Mouse (Mus musculus) CH12F3 (cell line): Measurements from ENCODE around the gene 4933407L21Rik.

Source experiments
- in situ Hi-C: fragments of 300-500 bp; cut with MboI; formaldehyde crosslinking; loops from 2 replicates; pipeline ENCODE4 v1.14.3; 2020; ENCODE audit warnings: low sequenced_read_pairs

Gene 4933407L21Rik

DNA sequence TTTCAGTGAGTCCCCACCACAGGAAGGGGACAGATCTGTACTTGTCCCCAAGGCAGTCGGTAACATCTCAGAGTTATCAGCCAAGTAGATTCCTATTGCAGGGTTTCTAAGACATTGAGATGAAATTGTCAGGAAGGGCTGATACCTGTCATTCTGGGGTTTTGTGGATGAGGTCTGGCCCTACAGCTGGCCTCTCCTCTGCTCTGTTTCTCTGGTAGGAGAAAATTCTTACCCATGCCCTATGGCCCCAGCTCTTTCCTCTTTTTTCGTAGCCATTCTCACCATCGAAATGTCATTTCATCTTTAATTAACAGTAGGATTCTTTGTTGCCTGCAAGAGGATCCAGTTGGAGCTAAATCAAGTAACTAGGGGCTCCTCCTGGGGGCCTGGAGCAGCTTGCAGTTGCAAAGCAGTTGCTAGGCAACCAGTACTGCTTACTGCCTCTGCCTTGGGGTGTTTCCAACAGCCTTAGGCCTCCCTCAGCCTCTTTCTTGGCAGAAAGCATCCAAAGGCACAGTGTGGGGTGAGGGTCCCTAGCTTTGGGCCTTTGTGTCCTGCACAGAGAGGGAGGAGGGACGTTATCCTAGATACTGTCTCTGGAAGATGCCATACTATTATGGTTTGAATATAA, at the start of gene 4933407L21Rik:
Gene 4933407L21Rik (plus strand): TSS at position 427 of the 631 bp plus-strand sequence.
- in situ Hi-C loops = no loop called here

DNA sequence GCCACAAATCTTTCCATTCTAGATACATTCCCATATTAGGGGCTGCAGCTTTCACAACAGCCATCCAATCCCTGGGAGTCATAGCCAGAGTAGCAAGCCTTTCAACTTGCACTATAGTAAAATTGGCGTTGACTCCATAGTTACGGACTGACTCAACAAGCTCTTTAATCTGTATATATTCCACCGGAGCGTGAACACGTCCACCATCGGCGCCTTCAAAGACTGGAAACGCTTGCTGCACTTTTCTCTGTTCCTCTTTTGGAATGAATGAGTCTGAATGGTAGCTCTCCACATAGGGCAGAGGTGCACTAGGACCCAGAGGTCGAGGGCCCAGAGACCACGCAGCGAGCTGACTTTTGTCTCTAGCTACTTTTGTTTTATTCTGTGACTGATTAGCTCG, 46.3 kb upstream of the 4933407L21Rik start:
- in situ Hi-C loops = no loop called here

DNA sequence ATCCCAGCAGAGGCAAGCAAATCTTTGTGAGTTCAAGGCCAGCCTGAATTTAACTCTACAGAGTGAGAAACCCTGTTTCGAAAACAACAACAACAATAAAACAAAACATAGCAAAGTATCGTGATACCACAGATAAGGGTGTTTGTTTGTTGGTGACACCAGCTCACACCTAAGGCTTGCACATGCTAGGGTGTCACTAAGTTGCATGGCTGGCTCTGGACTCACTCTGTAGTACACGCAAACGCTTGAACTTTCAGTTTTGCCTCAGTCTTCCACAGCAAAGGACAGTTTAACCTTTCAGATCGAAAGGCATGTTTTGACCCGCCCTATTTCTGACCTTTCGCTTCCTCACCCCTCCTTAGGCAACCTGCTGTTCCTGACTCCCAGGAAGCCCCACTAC, 41.1 kb upstream of the 4933407L21Rik start:
- in situ Hi-C loops = no loop called here

DNA sequence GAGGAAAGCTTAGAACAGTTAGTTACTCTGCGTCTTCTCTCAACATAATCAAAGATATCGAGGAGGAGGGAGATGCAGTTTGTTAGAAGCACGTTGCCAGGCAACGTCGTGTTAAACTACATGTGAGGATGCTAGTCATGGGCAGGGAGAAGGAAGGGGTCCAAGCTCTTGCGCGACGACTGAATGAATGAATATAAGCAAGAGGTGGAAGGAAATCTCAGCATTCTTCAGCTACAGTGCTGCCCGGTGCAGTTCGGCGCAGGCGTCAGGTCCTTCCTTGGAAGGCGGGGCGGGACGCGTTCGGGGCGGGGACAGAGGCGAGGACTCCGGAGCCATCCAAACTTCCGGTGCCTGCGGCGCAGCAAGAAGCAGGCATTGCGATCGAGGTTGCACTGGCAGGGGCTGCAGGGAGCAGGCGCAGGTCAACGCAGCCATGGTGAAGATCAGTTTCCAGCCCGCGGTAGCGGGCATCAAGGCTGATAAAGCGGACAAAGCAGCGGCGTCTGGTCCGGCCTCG, 34.0 kb upstream of the 4933407L21Rik start, which contains the start of gene Itm2c:
Gene Itm2c (plus strand): TSS at position 51 of the 517 bp plus-strand sequence.
- in situ Hi-C loops = no loop called here

DNA sequence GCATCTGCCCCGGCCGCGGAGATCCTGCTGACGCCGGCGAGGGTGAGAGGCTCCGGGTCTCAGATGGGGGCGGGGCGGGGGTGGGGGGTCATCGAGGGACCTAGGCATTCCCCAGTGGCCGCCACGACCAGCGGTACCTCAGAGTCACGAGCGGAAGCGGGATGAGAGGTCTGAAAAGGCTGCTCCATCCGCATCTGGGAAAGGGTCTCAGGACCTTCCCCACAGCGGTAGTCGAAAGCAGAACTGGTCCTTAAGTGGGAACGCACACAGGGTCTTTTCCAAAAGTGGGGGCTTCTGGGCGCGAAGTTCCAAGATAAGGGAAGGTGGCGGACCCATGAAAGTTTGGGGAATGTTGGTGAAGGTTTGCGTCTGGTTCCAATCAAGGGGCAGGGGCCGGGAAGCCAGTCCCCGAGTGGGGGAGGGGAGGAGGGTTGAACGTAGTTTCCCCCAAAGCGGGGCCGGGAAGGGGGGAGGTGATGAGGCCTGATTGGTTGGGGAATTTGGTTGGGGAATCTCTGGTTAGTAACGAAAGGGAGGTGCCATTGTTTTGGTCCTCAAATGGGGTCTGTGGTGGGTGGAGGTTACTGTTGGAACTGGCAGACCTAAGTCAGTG, 33.4 kb upstream of the 4933407L21Rik start:
- in situ Hi-C loops = no loop called here

DNA sequence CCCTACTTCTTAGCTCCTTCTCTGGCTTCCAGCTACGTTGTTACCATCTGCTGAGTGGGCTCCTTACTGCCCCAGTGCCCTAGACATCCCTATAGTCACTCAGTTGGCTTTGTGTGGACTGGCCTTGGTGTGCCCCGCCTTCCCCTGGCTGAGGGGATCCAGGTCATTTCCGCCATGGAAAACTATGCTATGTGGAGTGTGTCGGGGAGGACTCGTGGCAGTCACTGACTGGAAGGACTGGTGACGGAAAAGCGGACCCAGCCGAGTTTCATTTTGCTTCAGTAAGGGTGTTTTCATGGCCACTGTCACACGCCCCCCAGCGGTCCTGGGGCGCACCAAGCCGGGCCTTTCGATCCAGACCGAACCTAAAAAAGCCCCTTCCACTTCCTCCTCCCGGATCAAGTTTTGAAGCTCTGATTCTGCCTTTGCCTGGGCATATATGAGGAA, 32.9 kb upstream of the 4933407L21Rik start:
- in situ Hi-C loops = no loop called here

DNA sequence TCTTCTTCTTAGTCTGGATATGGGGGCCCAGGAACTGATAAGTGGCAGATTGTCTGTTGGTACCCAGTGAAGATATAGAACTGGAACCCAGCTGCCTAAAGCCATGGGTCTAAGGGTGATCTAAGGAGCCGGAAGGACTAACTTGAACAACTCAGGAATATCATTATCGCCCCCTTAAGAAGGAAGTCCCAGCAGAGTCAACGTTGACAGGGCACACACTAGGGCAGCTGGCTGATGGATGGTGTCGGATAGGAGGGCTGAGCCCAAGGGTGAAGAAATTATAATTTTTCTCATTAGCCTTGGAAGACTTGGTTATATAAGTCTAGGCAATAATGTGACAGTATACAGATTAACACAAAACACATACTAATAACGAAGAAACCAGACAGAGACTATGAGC, 32.2 kb upstream of the 4933407L21Rik start:
- in situ Hi-C loops = no loop called here

DNA sequence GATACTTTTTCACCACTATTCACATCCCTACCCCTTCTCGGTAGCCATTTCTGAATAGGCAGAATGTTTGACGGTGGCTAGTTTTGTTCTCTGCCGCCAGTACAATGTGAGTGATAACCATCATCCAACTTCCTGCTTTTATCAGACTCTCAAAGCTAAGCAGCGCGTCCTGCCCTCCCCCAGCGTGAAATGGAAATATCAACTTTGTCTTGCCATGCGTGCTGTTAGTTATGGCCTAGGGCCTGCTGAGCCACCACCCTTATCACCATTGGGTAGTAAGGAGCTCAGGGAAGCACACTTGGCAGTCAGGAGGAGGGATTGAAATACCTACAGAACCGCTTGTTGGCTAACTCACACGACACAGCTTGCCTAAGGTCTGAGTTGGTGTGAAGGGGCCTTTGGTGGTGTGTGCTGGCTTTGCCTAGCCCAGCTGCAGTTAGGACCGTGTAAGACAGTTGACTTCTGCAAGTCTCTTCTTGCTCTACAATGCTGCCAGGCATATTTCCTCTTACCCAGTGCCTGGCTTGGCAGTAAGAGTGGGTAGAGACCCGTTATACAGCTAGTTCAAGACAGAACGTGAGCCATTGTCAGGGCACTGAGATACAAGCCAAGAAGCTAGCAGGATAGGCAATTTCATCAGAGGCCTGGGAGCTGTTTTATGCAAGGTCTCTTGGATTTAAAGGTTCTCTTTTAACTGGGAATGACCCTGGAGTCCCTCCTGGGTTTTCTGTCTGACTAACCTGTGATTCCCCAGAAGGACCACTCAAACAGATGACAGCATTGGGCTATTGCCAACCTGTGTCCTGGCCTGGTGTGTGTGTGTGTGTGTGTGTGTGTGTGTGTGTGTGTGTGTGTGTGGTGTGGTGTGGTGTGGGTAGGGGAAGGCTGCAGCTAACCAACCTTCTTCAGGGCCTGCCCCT, 31.2 kb upstream of the 4933407L21Rik start:
- in situ Hi-C loops = no loop called here

DNA sequence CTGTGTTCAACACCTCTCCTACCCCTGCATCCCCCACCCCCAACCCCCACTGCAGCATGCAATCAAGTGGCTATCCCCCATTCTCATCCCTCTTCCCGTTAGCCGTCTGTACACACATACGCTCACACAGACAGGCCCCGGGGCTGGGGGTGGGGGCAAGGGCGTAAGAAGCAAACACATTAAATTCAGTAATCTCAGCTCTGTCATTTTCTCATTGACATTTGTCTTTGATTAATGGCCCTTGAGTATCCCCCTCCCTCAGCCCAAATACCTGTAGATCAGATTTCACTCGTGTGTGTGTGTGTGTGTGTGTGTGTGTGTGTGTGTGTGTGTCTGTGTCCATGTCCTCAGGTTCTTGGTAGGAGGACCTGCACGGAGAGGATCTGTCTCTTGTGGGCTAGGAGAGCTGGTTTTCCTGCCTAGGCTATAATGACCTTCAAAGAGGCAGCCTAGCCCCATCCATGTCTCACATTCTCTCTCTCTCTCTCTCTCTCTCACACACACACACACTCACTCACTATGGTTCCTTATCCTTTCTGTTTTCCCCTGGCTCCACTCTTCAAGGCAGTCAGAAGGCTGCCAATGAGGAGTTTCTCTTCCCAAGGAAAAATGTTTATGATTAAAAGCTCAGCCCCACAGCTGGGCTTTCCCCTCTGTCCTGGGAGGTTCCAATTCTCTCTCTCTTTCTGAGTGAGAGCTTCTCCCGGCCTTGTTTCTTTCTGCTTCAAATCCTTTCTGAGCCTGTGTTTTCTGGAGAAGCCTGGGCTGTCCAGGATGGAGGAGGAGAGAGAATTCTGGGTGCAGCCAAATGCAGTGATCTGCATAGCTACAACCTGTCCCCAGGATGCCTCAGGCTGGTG, 30.2 kb upstream of the 4933407L21Rik start:
- in situ Hi-C loops = no loop called here

DNA sequence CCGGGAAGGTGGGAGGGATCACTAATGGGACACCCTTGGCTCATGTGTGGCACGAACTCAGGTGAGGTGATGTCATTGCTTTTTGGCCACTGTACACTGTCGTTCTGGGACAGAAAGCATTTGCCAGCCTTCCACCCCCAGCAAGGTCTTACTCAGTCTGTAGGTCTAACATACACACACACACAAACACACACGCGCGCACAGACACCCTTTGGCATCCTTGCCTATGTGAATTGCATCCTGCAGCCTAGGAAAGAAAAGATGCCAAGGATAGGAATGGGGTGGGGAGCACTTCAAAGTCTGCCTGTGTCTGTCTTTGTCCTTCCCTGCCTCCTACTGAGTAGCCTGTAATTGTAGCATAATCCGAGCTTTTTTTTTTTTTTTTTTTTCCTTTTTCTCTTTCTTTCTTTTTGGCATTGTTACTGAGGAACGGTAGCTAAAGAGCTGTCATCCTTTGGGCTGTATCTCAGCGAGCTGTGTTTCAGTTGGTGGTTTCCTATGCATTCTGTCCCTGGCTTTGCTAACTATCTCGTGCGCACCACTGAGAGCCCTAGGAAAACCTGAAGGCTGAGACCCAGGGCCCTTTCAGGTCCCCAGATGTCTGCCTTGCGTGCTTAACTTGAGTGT, 29.4 kb upstream of the 4933407L21Rik start:
- in situ Hi-C loops = no loop called here

DNA sequence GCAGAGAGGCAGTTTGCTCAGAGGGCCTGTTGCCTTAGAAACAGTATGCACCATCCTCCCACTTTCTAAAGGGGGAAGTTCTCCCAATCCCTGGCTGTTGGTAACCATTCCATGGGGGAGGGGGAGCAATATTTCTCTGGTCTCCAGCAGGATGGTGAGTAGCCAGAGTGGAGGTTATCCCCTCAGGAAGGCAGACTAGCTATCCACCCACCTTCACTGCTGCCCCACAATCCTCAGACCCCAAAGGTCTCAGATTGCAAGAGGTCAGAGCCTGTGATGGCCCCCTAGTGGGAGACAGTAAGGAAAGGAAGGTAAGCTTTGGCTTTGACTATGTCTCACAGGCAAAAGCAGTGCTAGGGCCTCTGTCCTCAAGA, 28.9 kb upstream of the 4933407L21Rik start:
- in situ Hi-C loops = no loop called here

DNA sequence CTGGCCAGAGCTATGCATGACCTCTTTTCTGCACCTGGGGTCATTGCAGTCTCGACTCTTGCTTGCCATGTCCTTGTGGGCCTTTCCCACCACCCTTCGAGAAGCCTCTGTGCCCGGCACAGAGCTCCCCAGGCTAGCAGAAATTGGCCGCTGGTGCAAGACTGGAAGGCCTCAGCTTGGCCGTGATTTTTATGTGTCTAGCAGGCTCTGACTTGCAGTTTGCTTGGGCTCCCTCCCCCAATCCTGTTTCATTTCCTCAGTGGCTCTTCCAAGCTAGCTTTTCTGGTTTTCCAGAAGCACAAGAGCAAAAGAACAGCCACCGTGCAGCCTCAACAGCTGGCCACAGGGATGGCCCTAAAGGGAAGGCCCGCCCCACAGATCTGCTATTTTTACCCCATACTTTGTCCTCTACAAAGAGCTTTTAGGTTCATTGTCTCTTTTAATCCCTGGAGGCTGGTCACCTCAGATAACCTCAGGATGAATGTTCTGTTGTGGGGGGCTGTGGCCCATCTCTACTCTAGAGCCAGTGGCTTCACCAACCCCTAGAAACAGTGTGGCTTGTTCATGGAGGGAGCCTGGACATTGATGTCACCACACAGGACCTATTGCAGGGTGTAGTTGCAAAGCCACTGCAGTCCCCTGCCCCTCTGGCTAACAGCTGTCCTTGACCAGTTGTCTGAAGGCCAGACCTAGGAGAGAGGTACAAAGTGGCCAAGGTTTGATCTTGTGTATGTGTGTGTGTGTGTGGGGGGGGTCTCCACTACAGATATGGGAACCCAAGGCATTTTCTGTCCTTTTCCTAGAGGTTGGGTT, 27.6 kb upstream of the 4933407L21Rik start:
- in situ Hi-C loops = no loop called here

DNA sequence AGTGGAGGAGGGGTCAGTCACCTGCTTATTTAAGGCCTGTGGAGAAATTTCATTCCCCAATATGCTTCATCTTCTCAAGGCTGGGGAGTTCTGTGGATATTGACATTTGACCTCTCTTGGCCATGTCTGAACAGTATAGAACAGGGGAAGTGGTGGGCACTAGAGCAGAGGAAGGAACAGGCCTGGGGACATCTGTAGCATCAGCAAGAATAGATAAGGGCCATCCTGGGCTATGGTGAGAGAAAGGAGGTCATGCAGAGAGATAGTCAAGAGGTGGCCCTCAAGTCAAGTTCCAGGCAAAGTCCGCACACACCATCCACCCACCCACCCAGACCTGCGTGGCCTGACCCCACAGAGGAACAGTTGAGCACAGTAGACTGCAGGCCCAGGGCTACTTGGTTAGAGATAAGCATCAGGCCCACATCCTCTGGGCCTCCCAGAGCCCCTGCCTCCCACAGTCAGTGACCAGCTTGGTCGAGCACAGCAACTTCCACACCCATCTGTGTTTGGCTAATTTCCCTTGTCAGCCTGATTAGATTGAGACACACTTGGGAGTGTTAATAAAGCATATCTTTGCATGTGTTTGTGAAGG, 26.7 kb upstream of the 4933407L21Rik start:
- in situ Hi-C loops = no loop called here

DNA sequence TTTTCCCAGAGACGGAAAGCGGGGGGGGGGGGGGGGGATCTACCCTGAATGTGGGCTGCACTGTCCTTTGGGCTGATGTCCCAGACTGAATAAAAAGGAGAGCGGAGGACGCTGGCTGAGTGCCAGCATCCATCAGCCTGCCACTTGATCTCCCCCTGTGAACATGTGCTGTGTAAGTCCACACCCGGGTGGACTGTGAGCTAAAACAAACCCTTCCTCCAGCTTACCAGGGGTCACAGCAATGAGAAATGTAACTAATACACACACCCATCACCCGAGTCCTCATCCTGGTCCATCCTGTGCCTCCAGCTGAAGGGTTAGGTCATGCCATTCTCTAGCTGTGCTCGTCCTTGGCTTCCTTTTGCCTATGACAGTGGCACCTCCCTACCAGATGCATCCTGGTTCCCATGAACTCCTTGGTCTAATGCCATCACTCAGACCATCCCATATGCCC, 26.1 kb upstream of the 4933407L21Rik start:
- in situ Hi-C loops = no loop called here

DNA sequence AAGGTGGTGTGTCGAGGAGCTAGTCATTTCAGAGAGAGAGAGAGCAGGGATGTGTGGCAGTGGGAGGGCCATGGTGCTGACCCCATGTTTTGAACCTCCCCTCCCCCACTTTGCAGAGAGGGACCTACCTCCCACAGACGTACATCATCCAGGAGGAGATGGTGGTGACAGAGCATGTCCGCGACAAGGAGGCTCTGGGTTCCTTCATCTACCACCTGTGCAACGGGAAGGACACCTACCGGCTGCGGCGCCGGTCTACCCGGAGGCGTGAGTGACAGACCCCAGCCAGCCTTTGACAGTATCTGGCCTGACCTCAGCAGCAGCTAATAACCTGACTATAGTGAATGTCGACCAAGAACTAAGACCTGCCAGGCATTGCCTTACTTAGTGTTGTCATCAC, 21.4 kb upstream of the 4933407L21Rik start:
- in situ Hi-C loops = no loop called here

DNA sequence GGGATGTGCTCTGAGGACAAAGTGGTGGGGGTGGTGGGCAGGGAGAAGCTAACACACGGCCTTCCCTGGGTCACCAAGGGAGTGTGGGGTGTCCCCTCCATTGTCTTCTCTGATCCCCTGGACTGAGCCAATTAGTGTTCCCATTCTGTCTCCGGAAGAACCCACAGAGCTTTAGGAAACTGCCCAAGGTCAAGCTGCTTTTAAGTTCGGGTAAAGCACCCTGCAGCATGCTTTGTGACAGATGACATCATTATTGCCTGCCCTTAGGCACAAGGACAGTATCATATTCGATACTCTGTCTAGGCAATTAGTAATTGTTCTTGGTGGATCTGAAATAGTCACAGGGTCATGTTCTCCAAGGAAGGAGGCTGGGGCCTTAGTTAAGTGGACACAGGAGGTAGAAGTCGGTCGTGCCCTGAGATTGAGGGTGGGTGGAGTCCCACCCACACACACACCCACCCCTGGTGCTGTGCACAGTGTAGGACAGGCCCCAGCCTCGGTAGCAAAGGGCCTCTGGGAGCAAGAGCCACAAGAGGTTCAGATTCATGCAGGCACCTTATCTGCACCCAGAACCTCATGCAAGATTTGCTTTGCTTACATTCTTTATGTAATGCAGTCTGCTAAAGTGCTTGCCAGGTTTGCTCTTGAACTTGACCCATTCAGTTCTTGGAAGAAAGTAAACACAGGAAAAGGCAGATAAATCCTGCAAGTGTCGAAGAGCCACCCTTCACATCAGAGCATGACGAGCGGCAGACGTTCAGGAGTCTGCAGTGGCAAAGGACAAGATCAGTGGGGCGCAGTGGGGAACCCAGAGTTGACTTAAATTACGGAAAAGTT, 19.3 kb upstream of the 4933407L21Rik start:
- in situ Hi-C loops = no loop called here

DNA sequence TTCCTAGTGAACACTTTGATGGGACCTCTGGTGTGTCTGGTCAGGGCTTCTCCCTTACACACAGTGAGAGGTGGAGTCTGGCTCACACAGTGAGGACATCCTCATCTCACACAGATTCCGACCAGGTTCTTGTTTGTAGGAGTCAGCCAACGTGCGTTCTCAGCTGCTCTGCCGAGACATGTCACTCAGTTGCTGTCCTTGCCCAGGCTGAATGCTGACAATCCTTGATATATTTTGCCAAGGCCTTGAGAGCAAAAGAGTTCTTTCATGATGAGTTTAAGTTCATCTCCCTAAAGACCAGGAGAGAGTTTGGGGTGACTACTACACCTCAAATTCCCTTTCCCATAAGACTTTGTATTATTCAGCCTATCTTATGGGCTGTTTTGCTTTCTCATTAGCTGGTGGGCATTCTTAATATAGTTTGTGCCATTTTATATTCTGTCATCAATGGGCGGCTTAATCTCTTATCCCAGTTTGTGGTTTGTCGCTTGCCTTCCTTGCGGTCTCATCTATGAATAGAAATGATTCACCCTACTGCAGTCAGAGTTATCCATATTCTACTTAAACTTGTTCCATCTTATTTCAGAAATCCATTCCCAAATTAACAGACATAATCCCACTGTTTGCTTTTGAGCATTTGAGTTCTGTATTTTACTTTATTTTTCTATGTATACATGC, 15.1 kb upstream of the 4933407L21Rik start:
- in situ Hi-C loops = no loop called here
